Mouse (Mus musculus) forebrain, embryonic 11.5 days (tissue): ENCODE results near the gene Slxl1. TPM values are rescaled to one million over a fixed set of nuclear protein-coding genes. Genes with fewer than 3 reads are reported as not detected.
"Not testable (repeated sequence)": the region's sequence is repeated elsewhere in the genome, so short reads cannot be mapped to it uniquely, and the experiment has no call there.

Source experiments
- ATAC-seq: fragments of 200-750 bp; cut with Nextera tagmentation; replicated peaks from 2 replicates; pipeline ENCODE4 v1.8.0; 2017; ENCODE audit warnings: moderate TSS enrichment; ENCODE audit not compliant: low FRiP score
- DNase-seq: peaks from one replicate; pipeline ENCODE4 v3.0.0-alpha.2; 2017; ENCODE audit warnings: low spot score
- H3K27ac ChIP-seq: fragments of 300-500 bp; sonication (generic); 2 replicates; pipeline ENCODE4 v1.5.1; 2014; ENCODE audit warnings: low read depth, low read length
- H3K27me3 ChIP-seq: fragments of 300-500 bp; sonication (generic); 2 replicates; pipeline ENCODE4 v1.6.1; 2014; ENCODE audit warnings: mild to moderate bottlenecking, low read length, mixed read lengths; ENCODE audit not compliant: control insufficient read depth, insufficient read depth
- H3K36me3 ChIP-seq: fragments of 300-500 bp; sonication (generic); 2 replicates; pipeline ENCODE4 v1.6.1; 2014; ENCODE audit warnings: mild to moderate bottlenecking, low read length, moderate library complexity, mixed read lengths; ENCODE audit not compliant: control insufficient read depth, insufficient read depth
- H3K4me1 ChIP-seq: fragments of 300-500 bp; sonication (generic); replicated peaks from 2 replicates; pipeline ENCODE4 v1.6.1; 2014; ENCODE audit warnings: low read length, mixed read lengths; ENCODE audit not compliant: control insufficient read depth, insufficient read depth
- H3K4me2 ChIP-seq: fragments of 300-500 bp; sonication (generic); 2 replicates; pipeline ENCODE4 v1.6.1; 2014; ENCODE audit warnings: low read depth, mild to moderate bottlenecking, low read length, moderate library complexity, mixed read lengths; ENCODE audit not compliant: severe bottlenecking
- H3K4me3 ChIP-seq: fragments of 300-500 bp; sonication (generic); 2 replicates; pipeline ENCODE4 v1.5.1; 2014; ENCODE audit warnings: low read depth, low read length
- H3K9ac ChIP-seq: fragments of 300-500 bp; sonication (generic); 2 replicates; pipeline ENCODE4 v1.6.1; 2014; ENCODE audit warnings: low read length
- H3K9me3 ChIP-seq: fragments of 300-500 bp; sonication (generic); 2 replicates; pipeline ENCODE4 v1.6.1; 2016; ENCODE audit warnings: low read length, mixed read lengths; ENCODE audit not compliant: control insufficient read depth
- WGBS: fragments of 180-500 bp; shearing (Covaris S2); extraction: QIAGEN DNeasy Blood & Tissue Kit; methylation state at CpG from one replicate; pipeline ENCODE4 v1.1.7; 2014; 5-methylcytosine and 5-hydroxymethylcytosine counted together
- polyA plus RNA-seq: library from polyadenylated mRNA; unstranded; fragments of >200 nt; fragmentation: Nextera tagmentation; extraction: Ambion mirVana; gene quantifications from 2 replicates; pipeline ENCODE4 v1.2.1, GENCODE M21; 2014

Gene Slxl1
- polyA plus RNA-seq, result not detected in 2 replicates

- not testable (repeated sequence) for H3K4me3 ChIP-seq, H3K9me3 ChIP-seq, H3K27me3 ChIP-seq, H3K4me1 ChIP-seq, ATAC-seq, H3K9ac ChIP-seq, DNase-seq, H3K36me3 ChIP-seq, H3K4me2 ChIP-seq, H3K27ac ChIP-seq
- WGBS, result no CpG with 5 or more reads among the region's 6 CpGs
These were observed at the start of gene Slxl1 for GRCm38 (mm10) chrX:55226576-55226975. Gene Slxl1 (plus strand): TSS chrX:55226876.
